Mouse (Mus musculus) forebrain, embryonic 15.5 days (tissue): ENCODE measurements around the gene Cdyl. TPM values are rescaled to one million over a fixed set of nuclear protein-coding genes. Genes with fewer than 3 reads are reported as not detected.

Experiments used
- ATAC-seq: fragments of 200-750 bp; cut with Nextera tagmentation; replicated peaks from 2 replicates; pipeline ENCODE4 v1.8.0; 2017; ENCODE audit warnings: mild to moderate bottlenecking, moderate TSS enrichment, moderate library complexity
- H3K27ac ChIP-seq: fragments of 300-500 bp; sonication (generic); replicated peaks from 2 replicates; pipeline ENCODE4 v1.5.1; 2015; ENCODE audit warnings: mild to moderate bottlenecking, inconsistent platforms
- H3K27me3 ChIP-seq: fragments of 300-500 bp; sonication (generic); 2 replicates; pipeline ENCODE4 v1.6.1; 2015; ENCODE audit warnings: inconsistent platforms
- H3K36me3 ChIP-seq: fragments of 300-500 bp; sonication (generic); 2 replicates; pipeline ENCODE4 v1.6.1; 2015; ENCODE audit warnings: mild to moderate bottlenecking, inconsistent platforms
- H3K4me1 ChIP-seq: fragments of 300-500 bp; sonication (generic); 2 replicates; pipeline ENCODE4 v1.6.1; 2015; ENCODE audit warnings: inconsistent platforms
- H3K4me2 ChIP-seq: fragments of 300-500 bp; sonication (generic); replicated peaks from 2 replicates; pipeline ENCODE4 v1.6.1; 2015; ENCODE audit warnings: mild to moderate bottlenecking, inconsistent platforms
- H3K4me3 ChIP-seq: fragments of 300-500 bp; sonication (generic); 2 replicates; pipeline ENCODE4 v1.5.1; 2015; ENCODE audit warnings: mild to moderate bottlenecking, inconsistent platforms
- H3K9ac ChIP-seq: fragments of 300-500 bp; sonication (generic); replicated peaks from 2 replicates; pipeline ENCODE4 v1.6.1; 2015; ENCODE audit warnings: mild to moderate bottlenecking, inconsistent platforms
- H3K9me3 ChIP-seq: fragments of 300-500 bp; sonication (generic); 2 replicates; pipeline ENCODE4 v1.6.1; 2016; ENCODE audit warnings: inconsistent platforms
- WGBS: fragments of 180-500 bp; shearing (Covaris S2); methylation state at CpG from one replicate; pipeline ENCODE4 v1.1.7; 2015; ENCODE audit warnings: mixed read lengths; 5-methylcytosine and 5-hydroxymethylcytosine counted together
- polyA plus RNA-seq: library from polyadenylated mRNA; unstranded; fragments of >200 nt; fragmentation: Nextera tagmentation; extraction: Ambion mirVana; gene quantifications from 2 replicates; pipeline ENCODE4 v1.2.1, GENCODE M21; 2015

Cdyl gene
- polyA plus RNA-seq, 1 experiment from 2014 or later: 5.2 TPM

DNA sequence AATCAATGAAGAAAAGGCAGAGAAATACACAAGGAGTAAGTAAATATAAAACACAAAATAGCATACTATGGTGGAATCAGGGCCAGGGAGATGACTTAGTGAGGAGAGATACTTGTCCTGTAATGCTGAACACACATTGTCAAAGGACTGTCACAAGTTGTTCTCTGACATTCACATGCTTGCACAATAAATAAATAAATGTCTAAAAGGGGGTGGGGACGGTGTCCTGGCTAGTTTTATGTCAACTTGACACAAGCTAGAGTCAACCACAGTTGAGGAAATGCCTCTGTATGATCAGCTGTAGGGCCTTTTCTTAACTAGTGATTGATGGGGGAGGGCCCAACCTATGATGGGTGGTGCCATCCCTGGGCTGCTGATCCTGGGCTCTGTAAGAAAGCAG, 63.4 kb downstream of the Cdyl start:
- WGBS: 88% methylated on average over 1 of the region's 1 CpGs

DNA sequence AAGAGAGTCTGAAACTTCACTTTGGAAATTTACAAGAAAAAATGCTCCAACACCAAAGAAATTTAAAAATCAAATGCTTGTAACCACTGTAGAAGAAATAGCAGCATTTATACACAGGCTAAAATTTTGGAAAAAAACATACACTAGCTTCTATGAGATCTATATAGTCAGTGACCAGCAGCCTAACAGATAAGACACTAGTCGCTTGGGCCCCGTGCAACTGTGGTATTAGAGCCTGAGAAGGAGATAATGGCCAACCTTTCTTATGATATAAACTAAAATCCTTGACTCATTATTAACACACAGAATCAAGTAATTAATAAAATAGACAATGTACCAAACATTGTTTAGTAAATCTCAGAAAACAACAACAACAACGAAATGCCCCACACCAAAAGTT, 66.4 kb downstream of the Cdyl start:
- no peak for ATAC-seq
- WGBS: 91% methylated on average over 3 of the region's 3 CpGs
- Histone ChIP-seq H3K27me3 (no peaks in the 10 kb centered on the region), H3K4me3 (no peak overlapping the region), H3K4me2 (no peak overlapping the region), H3K9me3 (no peaks in the 10 kb centered on the region), H3K9ac (no peak overlapping the region), H3K4me1 (no peaks in the 10 kb centered on the region), H3K36me3 (no peaks in the 10 kb centered on the region), H3K27ac (no peak overlapping the region)

More for the DNA sequence above, 63.4 kb downstream of the Cdyl start:
- Histone ChIP-seq H3K27ac (no peak overlapping the region), H3K4me2 (no peak overlapping the region), H3K4me1 (no peaks in the 10 kb centered on the region), H3K27me3 (no peaks in the 10 kb centered on the region), H3K9me3 (no peaks in the 10 kb centered on the region), H3K36me3 (no peaks in the 10 kb centered on the region), H3K9ac (no peak overlapping the region), H3K4me3 (no peak overlapping the region)
- ATAC-seq: no peak

DNA sequence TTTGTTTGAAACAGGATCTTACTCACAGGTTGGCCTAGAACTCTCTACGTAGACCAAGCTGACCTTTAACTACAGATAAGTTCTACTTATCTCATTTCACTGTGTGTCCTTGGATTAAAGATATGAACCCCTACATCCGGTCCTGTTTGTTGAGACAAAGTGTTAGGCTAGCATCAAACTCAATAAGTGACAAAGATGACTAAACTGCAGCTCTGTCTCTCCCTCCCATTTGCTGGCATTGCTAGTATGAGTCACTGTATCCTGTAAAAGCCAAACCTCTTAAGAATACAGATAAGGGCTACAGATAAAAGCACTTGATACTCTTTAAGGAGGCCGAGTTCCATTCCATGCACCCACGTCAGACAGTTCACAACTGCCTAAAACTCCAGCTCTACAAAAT, 72.5 kb downstream of the Cdyl start:
- no peak for ATAC-seq

DNA sequence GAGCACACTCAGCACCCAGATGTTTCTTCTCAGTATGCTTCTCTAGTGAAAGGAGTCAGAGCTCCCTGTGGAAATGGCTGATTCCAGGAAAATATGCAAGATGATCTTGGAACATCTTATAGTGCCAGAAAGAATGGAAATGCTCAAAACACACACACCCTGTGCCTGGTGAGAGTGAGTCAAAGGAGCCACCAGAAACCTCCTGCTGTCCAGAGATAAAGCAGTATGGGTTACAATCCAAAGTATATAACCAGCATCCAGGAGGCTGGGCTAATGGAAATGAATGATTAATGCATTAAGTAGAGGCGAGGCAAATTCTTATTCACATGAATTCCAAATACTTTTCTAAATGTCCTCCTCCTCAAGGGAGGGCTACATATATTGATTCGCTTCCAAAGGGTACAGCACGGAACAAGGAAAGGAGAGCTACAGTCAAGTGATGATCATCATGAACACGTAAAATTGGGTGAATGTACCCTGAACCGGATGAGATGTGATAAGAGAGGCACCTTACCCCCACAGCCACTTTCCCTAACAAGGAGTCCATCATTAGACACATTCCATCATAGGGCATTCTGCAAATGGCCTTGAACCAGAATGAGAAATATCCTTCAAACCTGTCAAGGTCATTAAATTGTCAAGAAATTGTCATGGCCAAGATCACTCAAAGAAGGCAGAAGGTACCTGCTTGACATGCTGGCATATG, 73.4 kb downstream of the Cdyl start:
- Histone ChIP-seq H3K4me2 (no peak overlapping the region), H3K27me3 (peaks cover 4% of the 10 kb centered on the region; the same call in 1 of the 2 replicates), H3K27ac (no peak overlapping the region), H3K4me3 (no peak overlapping the region), H3K36me3 (no peaks in the 10 kb centered on the region), H3K9me3 (no peaks in the 10 kb centered on the region), H3K4me1 (no peaks in the 10 kb centered on the region), H3K9ac (no peak overlapping the region)
- no peak for ATAC-seq
- WGBS: 91% methylated on average over 5 of the region's 5 CpGs

More for the DNA sequence above, 72.5 kb downstream of the Cdyl start:
- Histone ChIP-seq H3K4me3 (no peak overlapping the region), H3K27me3 (no peaks in the 10 kb centered on the region), H3K4me2 (no peak overlapping the region), H3K27ac (no peak overlapping the region), H3K9ac (no peak overlapping the region), H3K4me1 (no peaks in the 10 kb centered on the region), H3K36me3 (no peaks in the 10 kb centered on the region), H3K9me3 (no peaks in the 10 kb centered on the region)
- WGBS: 95% methylated on average over 4 of the region's 4 CpGs

DNA sequence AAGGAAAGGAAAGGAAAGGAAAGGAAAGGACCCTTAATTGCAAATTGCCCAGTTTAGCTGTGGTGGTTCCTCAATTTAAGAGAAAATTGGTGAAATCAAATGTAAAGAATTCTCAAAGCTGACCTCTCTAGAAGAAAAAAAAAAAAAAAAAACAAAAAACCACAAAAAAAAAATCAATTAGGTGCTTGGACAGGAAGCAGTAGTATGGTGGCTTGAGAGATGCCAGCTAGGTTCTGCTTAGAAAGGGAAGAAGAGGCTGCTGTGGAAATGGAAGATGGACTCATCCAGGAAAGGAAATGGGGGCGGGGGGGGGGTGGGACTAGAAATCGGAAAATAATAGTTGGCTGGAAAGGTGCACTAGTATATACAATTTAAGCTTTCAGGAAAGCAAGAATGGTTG, 77.9 kb downstream of the Cdyl start:
- Histone ChIP-seq H3K9me3 (no peaks in the 10 kb centered on the region), H3K9ac (no peak overlapping the region), H3K27me3 (peaks cover 29% of the 10 kb centered on the region; the same call in 1 of the 2 replicates), H3K4me3 (no peak overlapping the region), H3K4me1 (peaks cover 11% of the 10 kb centered on the region), H3K4me2 (no peak overlapping the region), H3K36me3 (no peaks in the 10 kb centered on the region), H3K27ac (no peak overlapping the region)
- no peak for ATAC-seq
- WGBS: 28% methylated on average over 2 of the region's 2 CpGs

DNA sequence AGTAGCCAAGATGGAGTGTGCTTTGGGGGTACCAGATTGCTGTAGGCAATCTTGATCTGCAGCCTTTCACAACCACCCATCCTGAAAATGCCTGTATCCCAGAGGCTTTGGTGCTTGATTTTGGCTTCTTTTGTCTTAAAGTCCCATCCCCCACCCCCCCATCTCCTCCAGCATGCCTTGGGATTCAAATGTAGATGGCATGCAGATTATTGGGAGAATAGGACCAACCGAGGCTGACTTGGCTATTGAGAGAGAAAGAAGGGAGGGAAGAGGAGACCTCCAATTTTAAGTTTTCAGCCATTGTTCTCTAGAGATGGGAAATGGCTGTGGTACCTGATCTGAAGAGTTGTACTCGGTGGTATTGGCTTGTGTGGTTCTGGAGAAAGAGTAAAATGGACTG, 78.6 kb downstream of the Cdyl start:
- H3K4me3 ChIP-seq: no peak overlapping the region
- H3K27me3 ChIP-seq: peaks cover 29% of the 10 kb centered on the region; the same call in 1 of the 2 replicates
- H3K9me3 ChIP-seq: no peaks in the 10 kb centered on the region
- H3K4me1 ChIP-seq: peaks cover 18% of the 10 kb centered on the region
- no peak overlapping the region for H3K9ac ChIP-seq
- H3K4me2 ChIP-seq: no peak overlapping the region
- H3K36me3 ChIP-seq: no peaks in the 10 kb centered on the region
- no peak overlapping the region for H3K27ac ChIP-seq
- no peak for ATAC-seq
- WGBS: 10% methylated on average over 2 of the region's 2 CpGs

DNA sequence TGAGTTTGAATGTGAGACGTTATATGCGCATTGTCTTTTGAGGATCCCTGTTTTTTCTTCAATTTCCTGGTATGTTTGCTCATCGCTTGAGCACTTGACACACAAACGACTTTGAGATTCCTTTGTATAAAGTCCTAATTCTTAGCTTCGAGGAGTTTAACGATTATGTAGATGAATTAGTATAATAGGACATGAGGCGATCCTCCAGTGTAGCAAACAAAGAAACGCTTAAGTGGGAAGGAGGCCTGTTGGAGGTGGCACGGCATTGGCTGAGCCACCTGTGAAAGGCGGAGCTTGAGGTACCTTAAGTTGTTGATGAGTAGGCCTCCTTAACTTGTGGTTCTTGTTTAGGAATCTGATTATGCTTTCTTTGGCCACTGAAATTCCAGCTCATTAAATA, 79.8 kb downstream of the Cdyl start:
- H3K4me1 ChIP-seq: peaks cover 20% of the 10 kb centered on the region
- 10% methylated on average over 10 of the region's 10 CpGs for WGBS
- H3K27ac ChIP-seq: no peak overlapping the region
- H3K27me3 ChIP-seq: peaks cover 29% of the 10 kb centered on the region; the same call in 1 of the 2 replicates
- H3K4me3 ChIP-seq: no peak overlapping the region
- ATAC-seq: no peak
- no peaks in the 10 kb centered on the region for H3K36me3 ChIP-seq
- H3K9me3 ChIP-seq: no peaks in the 10 kb centered on the region
- no peak overlapping the region for H3K4me2 ChIP-seq
- H3K9ac ChIP-seq: no peak overlapping the region

DNA sequence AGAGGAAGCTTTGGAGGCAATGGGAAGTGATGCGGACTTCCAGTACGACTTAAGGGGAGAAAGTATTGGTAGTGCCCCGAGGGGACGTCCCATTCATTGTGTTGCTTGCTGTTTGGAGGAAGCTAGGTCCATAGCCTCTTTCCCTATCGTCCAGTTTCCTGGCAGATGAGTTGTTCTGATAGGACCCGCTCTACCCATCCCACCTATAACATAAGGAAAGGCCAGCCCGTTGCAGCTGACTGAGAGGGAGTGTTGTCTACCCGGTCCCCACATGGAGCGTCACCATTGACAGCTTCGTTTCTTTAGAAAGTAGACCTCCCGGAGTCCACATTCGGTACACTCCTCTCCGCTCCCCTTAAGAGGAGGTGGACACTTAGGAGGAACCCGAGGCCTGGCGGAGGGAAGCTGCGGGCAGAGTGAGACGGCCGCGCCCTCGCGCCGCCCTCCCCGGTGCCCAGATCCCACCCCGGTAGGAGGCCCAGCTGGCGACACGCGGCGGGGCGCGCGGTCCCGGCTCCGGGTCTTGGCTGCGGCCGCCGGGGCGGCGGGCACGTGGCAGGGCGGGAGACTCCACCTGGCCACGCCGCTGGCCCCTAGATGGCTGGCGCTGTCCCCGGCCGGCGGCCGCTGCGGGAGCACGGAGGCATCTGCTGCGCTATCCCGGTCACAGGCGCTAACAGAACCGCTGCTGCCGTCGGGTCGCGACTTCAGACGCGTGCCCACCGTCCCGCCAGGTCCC, 80.8 kb downstream of the Cdyl start:
- H3K36me3 ChIP-seq: no peaks in the 10 kb centered on the region
- 2% methylated on average over 53 of the region's 61 CpGs for WGBS
- no peak overlapping the region for H3K9ac ChIP-seq
- H3K4me2 ChIP-seq: peak overlapping the region; percentile 98
- H3K4me1 ChIP-seq: peaks cover 20% of the 10 kb centered on the region
- peak; percentile 67; the same call in 1 of the 2 replicates for ATAC-seq
- H3K27me3 ChIP-seq: peaks cover 29% of the 10 kb centered on the region; the same call in 1 of the 2 replicates
- no peaks in the 10 kb centered on the region for H3K9me3 ChIP-seq
- no peak overlapping the region for H3K27ac ChIP-seq
- H3K4me3 ChIP-seq: peak overlapping the region; percentile 99

DNA sequence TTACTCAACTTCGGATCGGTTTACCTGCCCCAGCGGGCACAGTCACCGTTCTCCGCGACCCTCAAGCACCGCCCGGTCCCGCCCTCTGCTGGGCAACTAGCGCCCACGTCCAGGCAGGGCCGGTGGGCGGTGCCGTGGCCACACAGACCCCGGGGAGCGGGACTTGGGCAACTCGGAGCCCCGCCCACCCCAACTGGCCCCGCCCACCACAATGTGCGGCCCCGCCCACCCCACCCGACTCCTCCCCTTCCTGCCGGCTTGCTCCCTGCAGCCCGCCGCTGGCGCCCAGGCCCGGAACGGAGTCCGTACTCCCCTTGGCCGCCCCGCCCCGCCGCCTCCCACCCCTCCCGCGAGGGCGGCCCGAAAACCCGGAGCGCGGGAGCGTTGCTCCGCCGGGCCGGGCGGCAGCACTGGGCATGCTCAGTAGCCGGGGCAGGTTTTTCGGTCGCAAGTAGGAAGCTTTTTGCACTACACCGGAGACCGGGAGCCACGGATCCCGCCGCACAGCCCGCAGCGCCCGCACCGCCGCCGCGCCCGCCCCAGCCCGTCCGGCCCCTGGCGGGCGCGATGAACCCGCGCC, 81.5 kb downstream of the Cdyl start:
- H3K9me3 ChIP-seq: no peaks in the 10 kb centered on the region; the same call in 1 of the 2 replicates
- peak overlapping the region; percentile 83 for H3K9ac ChIP-seq
- ATAC-seq: peak; percentile 94
- peaks cover 29% of the 10 kb centered on the region; the same call in 1 of the 2 replicates for H3K27me3 ChIP-seq
- H3K4me3 ChIP-seq: peak overlapping the region; percentile 99
- no peaks in the 10 kb centered on the region for H3K36me3 ChIP-seq
- H3K4me2 ChIP-seq: peak overlapping the region; percentile 98
- H3K4me1 ChIP-seq: peaks cover 20% of the 10 kb centered on the region
- WGBS: under 1% methylated on average over 47 of the region's 68 CpGs
- H3K27ac ChIP-seq: peak overlapping the region; percentile 69

DNA sequence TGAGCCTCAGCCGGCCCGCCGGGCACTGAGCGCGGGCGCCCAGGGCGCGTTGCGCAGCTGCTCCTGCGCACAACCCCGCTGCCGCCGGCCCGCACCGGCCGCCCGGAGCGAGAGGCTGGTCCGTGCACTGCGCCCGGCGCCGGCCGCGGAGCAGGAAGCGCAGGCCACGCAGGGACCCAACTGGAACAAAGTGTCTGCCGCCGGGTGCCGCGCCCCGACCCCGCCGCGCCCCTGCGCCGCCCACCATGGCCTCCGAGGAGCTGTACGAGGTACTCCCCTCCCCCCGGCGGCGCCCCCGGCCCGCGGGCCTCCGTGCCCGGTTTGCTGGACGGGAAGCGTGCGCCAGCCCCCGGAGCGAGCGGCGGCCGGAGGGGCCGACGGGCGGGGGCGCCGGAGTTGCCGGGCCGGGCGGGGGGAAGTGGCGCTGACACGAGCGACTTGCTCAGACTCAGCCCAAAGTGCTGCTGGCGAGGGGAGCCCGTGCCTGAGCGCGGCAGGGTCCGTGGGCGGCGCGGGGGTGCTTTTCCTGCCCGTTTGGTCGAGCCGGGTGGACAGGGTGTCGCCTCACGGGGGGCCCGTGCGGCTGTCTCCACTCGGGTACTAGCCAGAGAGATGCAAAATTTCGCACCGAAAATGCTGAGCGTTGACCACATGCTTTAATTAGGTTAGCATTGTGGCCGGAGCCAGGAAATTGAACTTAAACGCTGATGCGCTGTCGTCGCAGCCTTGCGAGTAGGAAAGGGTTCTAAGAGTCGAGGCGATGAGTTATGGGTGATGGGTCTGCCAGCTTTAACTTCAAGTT, 82.2 kb downstream of the Cdyl start:
- no peaks in the 10 kb centered on the region for H3K36me3 ChIP-seq
- peak overlapping the region; percentile 69 for H3K27ac ChIP-seq
- peak overlapping the region; percentile 98 for H3K4me2 ChIP-seq
- peaks cover 4% of the 10 kb centered on the region for H3K9me3 ChIP-seq
- peaks cover 20% of the 10 kb centered on the region for H3K4me1 ChIP-seq
- peaks cover 29% of the 10 kb centered on the region; the same call in 1 of the 2 replicates for H3K27me3 ChIP-seq
- peak overlapping the region; percentile 99 for H3K4me3 ChIP-seq
- WGBS: under 1% methylated on average over 72 of the region's 93 CpGs
- peak; percentile 87 for ATAC-seq
- peak overlapping the region; percentile 83 for H3K9ac ChIP-seq

DNA sequence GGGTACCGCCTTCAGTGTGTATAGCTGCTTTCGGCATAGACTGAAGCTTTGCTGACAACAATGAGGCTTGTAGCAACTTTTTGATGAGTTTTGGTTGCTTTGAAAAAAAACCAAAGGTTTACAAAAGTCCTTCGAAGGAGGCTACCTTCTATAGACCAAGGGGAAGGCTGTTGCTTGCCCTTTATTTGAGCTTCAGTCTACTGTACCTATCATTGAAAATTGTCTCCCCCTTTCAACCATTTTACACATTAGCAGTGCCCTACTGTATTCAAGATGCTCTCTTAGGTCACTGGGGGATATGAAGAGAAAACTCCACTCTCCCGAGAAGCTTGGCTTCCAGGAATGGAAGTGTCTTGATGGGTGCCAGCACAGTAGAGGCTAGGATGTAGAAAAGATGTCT, 83.1 kb downstream of the Cdyl start:
- peaks cover 20% of the 10 kb centered on the region for H3K4me1 ChIP-seq
- peaks cover 29% of the 10 kb centered on the region; the same call in 1 of the 2 replicates for H3K27me3 ChIP-seq
- 20% methylated on average over 4 of the region's 4 CpGs for WGBS
- peak overlapping the region; percentile 83; the same call in 1 of the 2 replicates for H3K9ac ChIP-seq
- no peak overlapping the region for H3K27ac ChIP-seq
- no peak for ATAC-seq
- peaks cover 10% of the 10 kb centered on the region for H3K9me3 ChIP-seq
- peak overlapping the region; percentile 98 for H3K4me2 ChIP-seq
- H3K36me3 ChIP-seq: no peaks in the 10 kb centered on the region
- peak overlapping the region; percentile 99 for H3K4me3 ChIP-seq
